Mouse (Mus musculus) adrenal gland, postnatal 14 days (tissue): ENCODE results near the gene Cdt1. TPM values are rescaled to one million over a fixed set of nuclear protein-coding genes. Genes with fewer than 3 reads are reported as not detected.
"Not testable (repeated sequence)": the region's sequence is repeated elsewhere in the genome, so short reads cannot be mapped to it uniquely, and the experiment has no call there.

Source experiments
- DNase-seq: peaks from one replicate; pipeline ENCODE4 v3.0.0; 2021; ENCODE audit warnings: mixed read lengths
- total RNA-seq: library from RNA; stranded (reverse); gene quantifications from 2 replicates; pipeline ENCODE4 v1.2.3, GENCODE M21; 2021

The Cdt1 gene
- total RNA-seq, 1 experiment from 2014 or later, result 15.8 TPM

DNA sequence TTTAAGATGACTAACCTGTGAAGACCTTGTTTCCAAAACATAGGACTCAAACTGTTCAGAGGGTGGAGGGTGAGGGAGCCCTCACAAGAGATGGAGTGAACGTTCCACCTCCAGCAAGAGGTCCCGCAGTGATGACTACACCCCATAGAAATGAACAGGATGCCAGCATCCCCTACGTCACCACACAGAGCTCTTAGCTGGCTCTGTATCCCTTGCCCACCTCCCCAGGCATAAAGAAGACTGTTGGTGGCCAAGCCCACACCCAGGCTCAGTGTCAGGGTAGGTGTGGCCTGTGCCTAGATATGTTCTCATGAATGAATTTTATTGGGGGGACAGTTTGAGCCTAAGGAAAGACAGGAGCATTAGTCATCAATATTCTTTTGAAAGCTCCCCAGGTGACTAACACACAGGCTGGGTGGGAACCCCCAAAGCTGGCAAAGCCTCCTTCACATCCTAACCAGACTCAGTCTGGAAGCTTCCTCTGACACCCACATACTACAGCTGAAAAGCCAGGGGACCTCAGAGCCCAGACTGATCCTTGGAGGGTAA lies 18.9 kb upstream of the Cdt1 start:
- no peak for DNase-seq

DNA sequence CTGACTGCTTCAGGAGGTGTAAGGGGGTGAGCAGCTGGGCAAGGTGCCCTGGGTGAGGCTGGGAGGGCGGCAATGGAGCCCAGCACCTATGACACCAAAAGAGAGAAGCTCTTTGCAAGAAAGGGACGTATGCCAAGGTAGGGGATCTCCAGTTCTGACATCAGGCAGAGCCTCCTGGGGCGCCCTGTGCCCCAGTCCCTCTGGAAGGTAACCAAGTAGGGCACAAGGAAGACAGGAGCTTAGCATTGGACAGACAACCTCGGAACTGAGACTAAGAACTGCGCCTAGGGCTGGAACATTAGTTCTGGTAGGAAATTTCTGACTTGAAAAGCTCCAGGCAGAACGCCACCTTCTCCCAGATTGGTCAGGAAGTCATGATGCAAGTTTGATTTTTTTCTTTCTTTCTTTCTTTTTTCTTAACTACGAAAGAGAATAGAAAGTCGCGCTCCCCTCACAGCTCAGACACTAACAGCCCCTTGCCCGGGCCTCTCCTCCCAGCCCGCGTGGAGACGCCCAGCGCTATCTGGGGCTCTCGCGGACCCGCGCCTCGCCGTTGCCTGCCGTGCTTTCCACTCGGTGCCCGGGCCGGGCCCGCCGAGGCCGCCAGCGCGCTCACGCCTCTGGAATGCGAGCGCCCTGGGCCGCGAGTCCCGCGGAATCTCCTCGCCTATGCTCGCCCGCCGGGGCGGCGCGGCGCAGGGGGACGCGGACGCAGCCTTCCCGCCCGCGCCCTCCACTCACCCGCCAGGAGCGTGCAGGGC lies 17.4 kb upstream of the Cdt1 start:
- DNase-seq, result peak; percentile 77

- DNase-seq, result no peak
Measured at GRCm38 (mm10) chr8:122550995-122551264, 16.9 kb upstream of the Cdt1 start.

DNA sequence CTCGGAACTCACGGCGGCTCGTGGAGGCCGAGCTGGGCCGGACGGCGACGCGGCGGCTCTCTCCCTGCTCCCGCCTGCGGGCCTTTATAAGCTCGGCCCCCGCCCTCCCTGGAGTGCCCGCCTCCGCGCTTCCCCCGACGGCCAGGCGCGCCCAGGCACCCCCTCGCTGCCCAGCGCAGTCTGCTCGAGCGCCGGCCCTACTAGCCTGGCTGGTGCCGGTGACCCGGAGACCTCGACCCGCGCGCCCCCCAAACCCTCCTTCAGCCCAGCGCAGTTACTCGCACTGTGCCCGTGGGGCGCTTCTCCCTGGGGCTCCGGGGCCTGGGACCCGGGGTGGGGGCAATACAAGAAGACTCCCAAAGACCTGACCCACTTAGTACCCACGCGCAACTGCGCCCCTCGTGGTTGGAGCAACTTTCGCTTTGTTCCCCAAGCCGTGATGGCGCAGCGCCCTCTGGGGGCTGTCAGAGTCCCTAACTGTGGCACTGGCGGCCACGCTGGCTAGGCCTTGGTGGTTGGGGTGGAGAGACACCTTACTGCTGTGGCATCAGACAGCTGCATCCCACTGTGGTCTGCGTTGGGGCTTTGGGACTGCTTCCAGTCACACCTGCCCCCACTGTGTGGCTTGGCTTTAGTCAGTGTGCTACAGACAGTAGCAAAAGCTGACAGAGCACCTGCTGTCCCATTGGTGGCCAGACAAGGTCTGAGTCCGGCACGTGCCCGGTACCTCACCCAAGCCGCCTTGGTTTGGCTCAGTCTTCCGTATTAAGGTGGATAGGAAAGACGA lies 16.4 kb upstream of the Cdt1 start, which contains the start of gene Piezo1:
TSS of gene Piezo1 (minus strand) at position 65 of the 787 bp plus-strand sequence.
- peak; percentile 96 for DNase-seq

DNA sequence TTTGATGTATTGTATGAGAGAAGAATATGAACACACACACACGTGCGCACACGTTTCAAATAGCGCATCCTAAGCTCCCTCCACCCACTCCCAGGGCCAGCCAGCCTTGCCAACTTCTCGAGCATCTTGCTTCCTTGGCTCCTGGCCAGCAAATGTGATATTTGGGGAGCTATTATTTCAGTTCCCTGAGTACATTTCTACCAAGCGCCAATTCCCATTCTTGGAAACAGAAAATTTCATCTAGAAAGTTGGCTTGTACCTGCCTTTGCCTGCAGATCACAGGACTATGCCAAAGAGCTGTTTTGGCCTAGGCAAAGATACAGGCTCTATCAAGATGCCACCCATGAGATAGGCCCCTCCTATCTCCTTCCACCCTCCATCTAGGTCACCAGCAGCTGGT lies 13.0 kb upstream of the Cdt1 start:
- no peak for DNase-seq

DNA sequence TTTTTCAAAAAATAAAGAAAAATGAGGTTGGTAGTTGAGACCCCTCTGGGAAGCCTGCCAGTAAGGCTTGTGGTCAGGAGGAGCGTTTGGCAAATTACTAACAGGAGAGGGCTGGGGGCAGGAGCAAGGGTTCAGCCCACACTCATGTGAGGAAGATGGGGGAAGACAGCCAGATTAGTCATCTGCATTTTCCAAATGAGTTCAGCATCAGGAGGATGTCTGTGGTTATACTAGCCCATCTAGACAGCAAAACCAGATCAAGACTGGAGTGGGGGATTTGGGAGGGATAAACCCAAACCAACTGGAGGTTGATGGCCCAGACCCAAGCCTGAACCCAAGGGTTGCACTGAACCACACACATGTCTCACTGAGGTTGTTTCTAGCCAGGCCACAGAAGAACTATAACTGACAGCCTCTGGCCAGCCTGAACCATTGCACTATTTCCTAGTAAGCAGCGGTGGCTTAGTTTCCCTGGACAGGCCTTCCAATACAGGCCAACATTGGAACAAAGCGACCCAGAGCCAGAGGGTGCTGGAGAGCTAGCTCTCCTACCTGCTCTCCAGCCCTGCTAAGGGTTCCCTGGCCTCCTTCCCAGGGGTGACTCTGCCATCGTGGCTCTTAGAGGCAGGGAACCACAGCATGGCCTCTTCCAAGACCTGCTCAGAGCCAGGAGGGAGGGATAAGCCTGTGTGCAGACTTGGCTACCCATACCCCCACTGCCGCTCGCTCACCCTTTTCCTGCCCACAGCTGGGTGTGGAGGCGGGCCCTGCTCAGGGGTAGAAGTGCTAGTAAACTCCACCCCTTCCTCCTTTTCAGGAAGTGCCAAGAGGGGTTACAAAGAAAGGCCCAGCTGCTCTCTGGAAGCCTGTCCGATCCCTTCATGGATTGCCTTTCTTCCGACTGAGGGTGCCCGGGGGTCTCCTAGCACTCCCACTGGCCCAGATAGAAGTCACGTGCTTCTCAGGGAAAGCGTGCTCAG lies 11.5 kb upstream of the Cdt1 start:
- peak; percentile 81 for DNase-seq

- no peak for DNase-seq
Measured at GRCm38 (mm10) chr8:122557248-122558038, 10.4 kb upstream of the Cdt1 start.

DNA sequence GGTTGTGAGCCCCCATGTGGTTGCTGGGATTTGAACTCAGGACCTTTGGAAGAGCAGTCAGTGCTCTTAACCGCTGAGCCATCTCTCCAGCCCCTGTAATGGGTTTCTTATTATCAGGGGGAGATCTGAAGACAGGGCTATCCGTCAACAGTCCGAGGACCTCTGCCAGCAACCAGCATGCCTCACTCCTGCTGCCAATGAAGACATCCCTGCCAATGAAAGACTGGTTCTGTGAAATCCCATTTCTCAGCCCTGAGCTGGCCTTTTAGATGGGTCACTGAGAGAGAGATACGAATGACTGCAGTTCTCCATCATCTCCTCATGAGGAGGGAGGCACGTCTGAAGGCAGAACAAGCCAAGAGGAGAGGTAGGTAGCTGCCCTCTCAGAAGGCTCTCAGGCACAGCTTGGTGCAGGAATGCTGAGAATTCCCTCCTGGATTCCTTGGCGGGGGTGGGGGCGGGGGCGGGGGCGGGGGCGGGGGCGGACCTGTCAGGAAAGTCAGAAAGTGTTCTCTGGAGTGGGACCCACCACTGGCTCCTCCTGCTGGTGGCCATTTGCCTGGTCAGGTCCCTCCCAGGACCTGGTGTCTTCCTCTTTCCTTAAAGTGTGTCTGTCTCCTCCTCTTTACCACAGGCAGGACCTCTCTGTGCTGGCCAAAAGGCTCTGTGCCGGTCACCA lies 9.0 kb upstream of the Cdt1 start:
- no peak for DNase-seq

DNA sequence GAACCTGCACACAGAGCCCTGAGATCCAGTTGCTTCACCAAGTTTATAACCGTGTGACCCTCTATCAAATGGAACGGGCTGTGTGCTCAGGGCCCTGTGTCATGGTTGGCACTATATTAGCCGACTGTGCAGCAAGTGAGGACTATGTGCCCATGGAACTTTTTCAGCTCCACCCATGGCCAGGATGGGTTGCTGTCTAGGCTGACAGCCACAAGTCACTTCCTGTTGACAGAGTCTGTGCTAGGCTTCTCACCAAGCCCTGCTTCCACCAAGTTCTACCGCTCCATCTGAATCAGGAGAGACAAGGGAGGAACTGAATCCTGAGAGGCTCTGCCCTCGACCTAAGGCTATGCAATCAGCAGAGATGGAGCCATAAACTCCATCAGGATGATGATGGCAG lies 6.6 kb upstream of the Cdt1 start:
- no peak for DNase-seq

GRCm38 (mm10) chr8:122564363-122565352 lies 3.2 kb upstream of the Cdt1 start:
- DNase-seq, result no peak

- DNase-seq, result peak; percentile 72
Measured at GRCm38 (mm10) chr8:122566766-122567165, 1.0 kb upstream of the Cdt1 start.

GRCm38 (mm10) chr8:122568109-122568504 lies 292 bp downstream of the Cdt1 start:
- DNase-seq, result peak; percentile 57

GRCm38 (mm10) chr8:122568881-122569309 lies 1.1 kb downstream of the Cdt1 start:
- DNase-seq, result no peak

DNA sequence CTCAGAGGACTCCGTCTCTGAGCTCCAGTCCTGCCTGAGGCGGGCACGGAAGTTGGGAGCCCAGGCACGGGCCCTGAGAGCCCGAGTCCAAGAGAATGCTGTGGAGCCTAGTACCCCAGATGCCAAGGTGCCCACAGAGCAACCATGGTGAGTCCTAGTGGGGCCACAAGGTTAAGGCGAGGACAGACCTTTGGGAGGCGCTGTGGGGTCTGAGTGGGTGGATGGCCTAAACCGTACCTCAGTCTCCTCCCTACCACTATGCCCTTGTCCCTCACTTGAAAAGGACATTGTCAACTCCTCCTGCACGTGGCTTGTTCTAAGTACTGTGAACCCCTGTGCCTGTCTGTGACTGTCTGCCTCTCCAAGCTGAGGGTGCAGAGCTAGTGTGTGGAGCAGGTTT lies 1.5 kb downstream of the Cdt1 start:
- DNase-seq, result no peak

GRCm38 (mm10) chr8:122569996-122570395 lies 2.2 kb downstream of the Cdt1 start:
- no peak for DNase-seq

- no peak for DNase-seq
Measured at GRCm38 (mm10) chr8:122571153-122571552, 3.3 kb downstream of the Cdt1 start.

GRCm38 (mm10) chr8:122571750-122572267 lies 4.0 kb downstream of the Cdt1 start:
- DNase-seq, result no peak

GRCm38 (mm10) chr8:122572751-122573150 lies 4.9 kb downstream of the Cdt1 start:
- no peak for DNase-seq

DNA sequence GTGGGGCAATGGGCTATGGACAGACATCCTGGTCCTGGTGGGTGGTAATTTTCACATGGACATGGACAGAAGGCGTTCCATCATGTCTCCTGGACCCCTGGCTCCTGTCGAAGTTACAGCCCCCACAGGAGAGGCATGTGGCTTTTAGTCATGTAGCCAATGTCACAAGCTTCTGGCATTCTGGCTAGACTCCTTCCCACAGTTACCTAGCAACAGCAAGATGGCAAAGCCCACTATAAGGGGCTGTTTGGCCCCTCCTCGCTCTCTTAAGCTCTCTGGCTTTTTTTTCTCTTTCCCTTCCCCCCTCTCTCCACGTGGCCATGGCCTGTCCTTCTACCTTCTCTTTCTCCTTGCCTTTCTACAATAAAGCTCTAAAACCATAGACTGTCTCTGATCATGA lies 5.4 kb downstream of the Cdt1 start:
- not testable (repeated sequence) for DNase-seq
